Mouse (Mus musculus): ENCODE results near the gene Arhgef15. TPM values are rescaled to one million over a fixed set of nuclear protein-coding genes. Genes with fewer than 3 reads are reported as not detected.
"Not testable (repeated sequence)": the region's sequence is repeated elsewhere in the genome, so short reads cannot be mapped to it uniquely, and the experiment has no call there.

Arhgef15 gene
- 12.0 and 13.8 TPM in 2 replicates for total RNA-seq (2014; rRNA removed)
- polyA plus RNA-seq (2015; fragmentation: Nextera tagmentation; extraction: Ambion mirVana), result 9.6 and 17.8 TPM in 2 replicates

DNA sequence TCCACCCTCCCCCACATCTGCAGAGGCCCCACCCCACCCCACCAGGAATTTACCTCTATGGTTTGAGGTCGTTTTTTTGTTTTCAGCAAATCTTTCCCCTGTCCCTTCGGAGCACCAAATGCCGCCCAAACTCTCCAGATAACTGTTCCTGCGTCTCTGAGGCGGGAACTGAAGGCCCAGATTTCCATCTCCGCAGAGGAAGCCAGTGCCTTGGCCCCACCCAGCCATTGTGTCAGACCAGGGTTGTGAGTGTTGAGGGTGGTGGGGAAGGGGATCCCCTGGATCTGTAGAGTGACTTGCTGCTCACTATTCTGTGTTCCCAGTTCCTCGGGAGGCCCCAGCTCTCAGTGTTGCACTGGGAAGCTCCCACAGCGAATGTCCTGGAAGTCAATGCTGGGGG, at the start of gene Arhgef15:
Gene Arhgef15 (minus strand): TSS at position 173 of the 400 bp plus-strand sequence.
- Histone ChIP-seq H3K27me3 (ENCODE audit: insufficient read depth, low read length) (peaks cover 8% of the 10 kb centered on the region; the same call in 1 of the 2 replicates), H3K9me3 (ENCODE audit: low read length) (no peaks in the 10 kb centered on the region), H3K9ac (no peak within 1 kb of the TSS), H3K4me1 (ENCODE audit: insufficient read depth) (0 out of 2 replicates have a peak, but pooled peaks cover 3% of the 10 kb centered on the region), H3K27ac (ENCODE audit: low read depth, low read length) (no peak within 1 kb of the TSS), H3K4me2 (ENCODE audit: low read depth) (no peak within 1 kb of the TSS), H3K36me3 (ENCODE audit: insufficient read depth) (no peaks in the 10 kb centered on the region), H3K4me3 (ENCODE audit: low read depth, low read length) (no peak within 1 kb of the TSS)
- 44% methylated on average over 8 of the region's 8 CpGs for WGBS
- no peak for TF ChIP-seq CTCF (IDR thresholded peaks at IDR 0.05; ENCODE audit: low read depth)
- DNase-seq (no peak), ATAC-seq (no peak)

- H3K4me2 ChIP-seq (ENCODE audit: low read depth); H3K27me3 ChIP-seq (ENCODE audit: insufficient read depth, low read length); H3K4me3 ChIP-seq (ENCODE audit: low read depth, low read length); H3K9ac ChIP-seq; H3K9me3 ChIP-seq (ENCODE audit: low read length); H3K27ac ChIP-seq (ENCODE audit: low read depth, low read length); DNase-seq; ATAC-seq; H3K4me1 ChIP-seq (ENCODE audit: insufficient read depth): not testable (repeated sequence)
- H3K36me3 ChIP-seq (ENCODE audit: insufficient read depth), result peaks cover 17% of the 10 kb centered on the region
Measured at GRCm38 (mm10) chr11:69006575-69006974, 49.3 kb upstream of the Arhgef15 start.

DNA sequence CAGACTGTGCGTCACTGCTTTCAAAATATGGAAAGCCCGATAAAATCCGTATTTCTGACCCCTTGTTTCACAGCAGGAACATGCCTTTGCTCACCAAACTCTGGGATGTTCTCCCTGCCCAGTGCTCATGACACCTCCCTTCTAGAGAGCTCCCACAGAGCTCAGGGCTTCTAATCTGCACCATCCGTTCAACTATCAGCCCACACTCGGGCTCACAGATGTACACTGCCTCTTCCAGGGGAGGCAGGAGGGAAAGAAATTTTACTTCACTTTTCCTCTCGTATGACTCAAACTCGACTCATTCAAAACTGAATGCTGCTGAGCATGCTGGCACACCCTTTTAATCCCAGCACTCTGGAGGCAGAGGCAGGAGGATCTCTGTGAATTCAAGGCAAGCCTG, 47.9 kb upstream of the Arhgef15 start:
- Histone ChIP-seq H3K9me3 (ENCODE audit: low read length) (no peaks in the 10 kb centered on the region), H3K4me1 (ENCODE audit: insufficient read depth) (peaks cover 4% of the 10 kb centered on the region; the same call in 1 of the 2 replicates), H3K4me2 (ENCODE audit: low read depth) (no peak overlapping the region), H3K36me3 (ENCODE audit: insufficient read depth) (peaks cover 31% of the 10 kb centered on the region), H3K9ac (no peak overlapping the region), H3K27me3 (ENCODE audit: insufficient read depth, low read length) (no peaks in the 10 kb centered on the region), H3K4me3 (ENCODE audit: low read depth, low read length) (no peak overlapping the region), H3K27ac (ENCODE audit: low read depth, low read length) (no peak overlapping the region)
- WGBS, result 91% methylated on average over 7 of the region's 7 CpGs
- DNase-seq (no peak), ATAC-seq (no peak)
- no peak for TF ChIP-seq CTCF (IDR thresholded peaks at IDR 0.05; ENCODE audit: low read depth)

- Histone ChIP-seq H3K9me3 (ENCODE audit: low read length) (no peaks in the 10 kb centered on the region), H3K27me3 (ENCODE audit: insufficient read depth, low read length) (no peaks in the 10 kb centered on the region), H3K4me1 (ENCODE audit: insufficient read depth) (peaks cover 4% of the 10 kb centered on the region; the same call in 1 of the 2 replicates), H3K27ac (ENCODE audit: low read depth, low read length) (no peak overlapping the region), H3K9ac (no peak overlapping the region), H3K4me2 (ENCODE audit: low read depth) (no peak overlapping the region), H3K36me3 (ENCODE audit: insufficient read depth) (peaks cover 46% of the 10 kb centered on the region), H3K4me3 (ENCODE audit: low read depth, low read length) (no peak overlapping the region)
- WGBS, result 63% methylated on average over 4 of the region's 4 CpGs
- no peak; the same call in 1 of the 2 replicates for TF ChIP-seq CTCF (IDR thresholded peaks at IDR 0.05; ENCODE audit: low read depth)
- DNase-seq, result no peak
- no peak for ATAC-seq
Measured at GRCm38 (mm10) chr11:69003592-69003991, 46.3 kb upstream of the Arhgef15 start.

- H3K36me3 ChIP-seq (ENCODE audit: insufficient read depth), result peaks cover 52% of the 10 kb centered on the region
- H3K27ac ChIP-seq (ENCODE audit: low read depth, low read length); DNase-seq: not testable (repeated sequence)
Measured at GRCm38 (mm10) chr11:69002782-69003181, 45.5 kb upstream of the Arhgef15 start.

DNA sequence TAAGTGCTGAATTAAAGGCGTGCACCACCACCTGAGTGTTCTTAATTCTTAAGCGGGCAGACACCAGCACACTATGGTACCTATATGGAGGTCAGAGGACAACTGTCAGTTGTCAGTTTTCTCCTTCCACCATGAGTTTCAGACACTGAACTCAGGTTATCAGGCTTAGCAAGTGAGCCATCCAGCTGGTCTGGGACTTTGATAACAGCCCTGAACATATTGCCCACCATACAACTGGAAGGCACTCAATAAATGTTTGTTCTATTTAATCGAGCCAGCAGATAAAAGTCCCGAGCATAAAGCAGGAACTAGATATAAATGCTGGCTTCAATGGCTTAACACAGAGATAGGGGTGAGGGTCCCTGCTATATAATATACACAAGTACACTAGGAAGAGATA, 39.8 kb upstream of the Arhgef15 start:
- no peak for TF ChIP-seq CTCF (IDR thresholded peaks at IDR 0.05; ENCODE audit: low read depth)
- 96% methylated on average over 4 of the region's 4 CpGs for WGBS
- Histone ChIP-seq H3K9me3 (ENCODE audit: low read length) (no peaks in the 10 kb centered on the region), H3K4me3 (ENCODE audit: low read depth, low read length) (no peak overlapping the region), H3K9ac (no peak overlapping the region), H3K27me3 (ENCODE audit: insufficient read depth, low read length) (no peaks in the 10 kb centered on the region), H3K4me2 (ENCODE audit: low read depth) (no peak overlapping the region), H3K4me1 (ENCODE audit: insufficient read depth) (no peaks in the 10 kb centered on the region), H3K27ac (ENCODE audit: low read depth, low read length) (no peak overlapping the region), H3K36me3 (ENCODE audit: insufficient read depth) (peaks cover 92% of the 10 kb centered on the region)
- DNase-seq (no peak), ATAC-seq (no peak)

More at GRCm38 (mm10) chr11:69002782-69003181, 45.5 kb upstream of the Arhgef15 start:
- not testable (repeated sequence) for H3K4me2 ChIP-seq (ENCODE audit: low read depth); H3K4me3 ChIP-seq (ENCODE audit: low read depth, low read length); H3K9ac ChIP-seq; ATAC-seq; H3K27me3 ChIP-seq (ENCODE audit: insufficient read depth, low read length); H3K4me1 ChIP-seq (ENCODE audit: insufficient read depth); H3K9me3 ChIP-seq (ENCODE audit: low read length)
- WGBS, result 95% methylated on average over 4 of the region's 4 CpGs

DNA sequence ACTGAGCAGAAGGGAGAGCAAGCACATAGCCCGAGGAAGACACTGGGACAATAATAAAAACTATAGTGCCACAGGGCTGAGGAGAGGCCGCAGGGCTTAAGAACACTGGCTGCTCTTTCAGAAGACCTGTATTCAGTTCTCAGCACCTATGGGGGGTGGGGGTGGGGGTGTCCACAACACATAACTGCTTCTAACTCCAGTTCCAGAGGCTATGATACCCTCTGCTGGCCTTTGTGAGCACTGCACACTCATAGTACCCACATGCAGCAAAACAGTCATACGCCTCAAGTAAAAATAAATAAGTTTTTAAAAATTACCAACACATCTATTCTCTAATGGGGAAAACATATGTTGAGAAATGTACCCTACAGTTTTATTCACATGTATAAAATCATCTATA, 37.1 kb upstream of the Arhgef15 start:
- Histone ChIP-seq H3K27me3 (ENCODE audit: insufficient read depth, low read length) (no peaks in the 10 kb centered on the region), H3K36me3 (ENCODE audit: insufficient read depth) (peaks cover 91% of the 10 kb centered on the region), H3K4me2 (ENCODE audit: low read depth) (no peak overlapping the region), H3K4me1 (ENCODE audit: insufficient read depth) (no peaks in the 10 kb centered on the region), H3K27ac (ENCODE audit: low read depth, low read length) (no peak overlapping the region), H3K4me3 (ENCODE audit: low read depth, low read length) (no peak overlapping the region), H3K9me3 (ENCODE audit: low read length) (no peaks in the 10 kb centered on the region), H3K9ac (no peak overlapping the region)
- 93% methylated on average over 3 of the region's 3 CpGs for WGBS
- TF ChIP-seq CTCF (IDR thresholded peaks at IDR 0.05; ENCODE audit: low read depth), result peak; percentile 41
- ATAC-seq (no peak), DNase-seq (no peak)
